Mouse (Mus musculus): ENCODE results near the gene Nt5c3. TPM values are rescaled to one million over a fixed set of nuclear protein-coding genes. Genes with fewer than 3 reads are reported as not detected.
A peak's percentile ranks its signal among the peaks of the same experiment; 100 is the strongest.

Nt5c3 gene
- total RNA-seq (2021) = 10 to 100 TPM; 41.4 to 49.5 TPM
- long read RNA-seq, experiment 1, transcript Nt5c3-201 (9 exons, 1,676 nt) = major isoform, 25 of 63 reads
- long read RNA-seq, experiment 1, transcript Nt5c3-208 (10 exons, 1,067 nt) = minor isoform, 10 of 63 reads
- long read RNA-seq, experiment 1, transcript Nt5c3-202 (10 exons, 1,519 nt) = minor isoform, 17 of 63 reads
- long read RNA-seq, experiment 1, partial matches to known transcripts = 2 of 63 reads
- long read RNA-seq, experiment 1, other reads (novel, unspliced or antisense) = 9 of 63 reads
- long read RNA-seq, experiment 2, transcript Nt5c3-208 (10 exons, 1,067 nt) = minor isoform, 6 of 42 reads
- long read RNA-seq, experiment 2, transcript Nt5c3-201 (9 exons, 1,676 nt) = major isoform, 17 of 42 reads
- long read RNA-seq, experiment 2, transcript Nt5c3-202 (10 exons, 1,519 nt) = minor isoform, 9 of 42 reads
- long read RNA-seq, experiment 2, partial matches to known transcripts = 0 of 42 reads
- long read RNA-seq, experiment 2, other reads (novel, unspliced or antisense) = 10 of 42 reads

DNA sequence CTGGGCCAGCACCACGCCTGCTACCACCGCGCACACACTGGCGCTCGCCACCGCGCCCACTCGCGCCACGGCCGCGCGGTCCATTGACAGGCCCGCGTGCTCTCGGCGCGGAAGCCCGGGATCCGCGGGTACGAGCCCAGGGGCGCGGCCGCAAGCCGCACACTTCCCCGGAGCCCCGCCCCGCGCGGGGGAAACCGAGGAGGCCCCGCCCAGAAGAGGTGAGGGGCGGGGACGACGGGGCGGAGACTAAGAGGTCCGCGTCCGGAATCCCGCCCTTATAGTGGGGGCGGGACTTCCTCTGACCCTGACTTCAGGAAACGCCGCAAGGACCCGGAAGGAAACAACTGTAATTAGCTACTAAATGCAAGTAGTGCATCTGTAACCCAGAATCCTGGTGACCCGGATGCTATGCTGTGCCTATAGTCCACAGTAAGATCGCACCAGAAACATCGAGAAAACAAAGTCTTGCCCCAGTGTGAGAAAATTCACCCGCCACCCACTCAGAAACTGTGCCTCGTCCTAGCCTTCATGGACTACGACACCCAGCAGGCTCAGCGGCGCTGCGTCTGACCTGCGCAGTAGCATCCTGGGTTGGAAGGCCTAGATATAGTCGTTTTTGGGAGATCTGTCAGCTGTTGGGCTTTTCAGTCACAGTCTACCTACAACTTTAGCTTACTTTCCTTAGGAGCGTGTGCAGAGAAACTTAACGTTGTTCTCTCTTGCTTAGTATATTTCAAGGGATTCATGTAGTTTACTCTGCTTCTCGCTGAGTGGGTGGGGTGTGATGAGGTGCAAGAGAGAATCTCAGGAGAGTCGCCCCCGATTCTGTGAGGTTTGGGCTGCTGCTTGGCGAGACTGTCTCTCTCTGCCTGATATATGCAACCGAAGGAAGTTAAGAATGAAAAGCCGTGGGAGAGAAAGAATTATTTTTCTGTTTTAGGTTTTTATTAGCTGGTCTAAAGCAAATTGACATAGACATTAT is at the start of gene Nt5c3, which contains the start of gene Vmn1r4:
Gene Nt5c3, minus strand, starts transcription at position 207 of the 982 bp plus-strand sequence.
Gene Vmn1r4, plus strand, starts transcription at position 290 of the 982 bp plus-strand sequence.
- peak; percentile 91 for DNase-seq (ENCODE audit: low spot score)

DNA sequence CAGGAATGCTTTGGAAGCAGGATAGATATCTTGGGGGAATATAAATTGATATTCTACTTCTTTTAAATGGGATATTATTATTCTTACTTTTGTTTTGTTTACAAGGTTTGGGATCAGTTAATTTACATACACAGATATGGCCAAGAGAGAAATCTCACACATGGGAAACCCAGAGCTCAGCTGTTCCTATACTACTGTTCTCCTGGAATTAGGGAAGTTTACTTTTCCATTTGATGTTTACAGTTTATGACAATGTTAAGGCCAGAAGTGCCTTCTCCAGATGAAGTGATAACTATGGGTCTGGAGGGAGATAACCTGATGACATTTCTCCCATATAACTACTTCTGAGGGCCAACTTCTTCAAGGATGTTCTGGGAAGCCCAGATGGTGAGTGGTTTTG is 46.2 kb upstream of the Nt5c3 start, which contains the start of gene Vmn1r5:
Gene Vmn1r5, plus strand, starts transcription at position 301 of the 400 bp plus-strand sequence.
- DNase-seq (ENCODE audit: low spot score) = no peak

DNA sequence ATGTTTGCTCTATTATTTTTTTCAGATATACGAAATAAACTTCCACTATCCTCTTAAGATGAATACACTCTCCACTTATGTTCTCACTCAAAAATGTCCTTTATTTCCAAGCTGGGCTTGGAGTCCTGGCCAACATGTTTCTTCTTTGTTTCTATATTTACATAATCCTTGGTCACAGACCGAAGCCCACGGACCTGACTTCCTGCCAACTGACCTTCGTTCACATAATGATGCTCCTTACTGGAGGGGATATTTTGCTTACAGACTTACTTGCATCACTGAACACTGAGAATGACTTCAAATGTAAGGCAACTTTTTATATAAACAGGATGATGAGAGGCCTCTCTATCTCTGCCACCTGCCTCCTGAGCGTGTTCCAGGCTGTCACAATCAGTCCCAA is 32.7 kb upstream of the Nt5c3 start:
- no peak for DNase-seq (ENCODE audit: low spot score)

DNA sequence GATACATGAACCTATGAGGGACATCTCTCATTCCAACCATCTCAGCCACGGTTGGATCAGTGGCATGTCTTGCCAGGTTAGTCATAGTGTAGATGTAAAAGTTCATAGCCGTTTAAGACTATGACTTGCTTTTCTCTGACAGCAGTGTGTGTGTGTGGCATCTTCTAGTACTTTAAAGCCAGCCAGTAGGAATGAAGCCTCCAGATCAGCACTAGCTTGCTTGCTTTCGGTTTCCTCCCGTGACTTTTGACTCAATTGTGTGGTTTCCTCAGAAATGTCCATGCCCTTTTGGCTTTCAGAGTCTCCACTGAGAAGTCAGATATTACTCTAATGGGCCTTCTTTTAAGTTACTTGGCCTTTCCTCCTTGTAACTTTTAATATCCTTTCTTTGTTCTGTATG is 10.6 kb upstream of the Nt5c3 start:
- DNase-seq (ENCODE audit: low spot score) = no peak

DNA sequence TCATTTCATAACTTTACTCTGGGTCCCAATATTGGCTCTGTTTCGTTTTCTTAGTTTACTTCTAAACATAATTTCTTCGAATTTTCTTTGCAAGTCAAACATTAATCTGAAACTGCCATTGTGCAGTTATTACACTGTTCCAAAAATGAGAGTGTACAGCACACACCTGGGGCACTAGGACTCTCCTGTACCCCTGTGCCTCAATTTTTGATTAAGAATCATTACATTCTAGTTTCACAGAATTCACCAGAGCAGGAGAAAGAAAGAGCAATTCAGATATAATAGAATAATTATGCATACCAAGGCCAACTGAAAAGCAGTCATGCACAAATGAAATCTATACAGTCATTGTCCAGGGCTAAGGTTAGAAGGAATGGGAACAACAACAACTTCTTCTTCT is 8.7 kb upstream of the Nt5c3 start:
- no peak for DNase-seq (ENCODE audit: low spot score)

DNA sequence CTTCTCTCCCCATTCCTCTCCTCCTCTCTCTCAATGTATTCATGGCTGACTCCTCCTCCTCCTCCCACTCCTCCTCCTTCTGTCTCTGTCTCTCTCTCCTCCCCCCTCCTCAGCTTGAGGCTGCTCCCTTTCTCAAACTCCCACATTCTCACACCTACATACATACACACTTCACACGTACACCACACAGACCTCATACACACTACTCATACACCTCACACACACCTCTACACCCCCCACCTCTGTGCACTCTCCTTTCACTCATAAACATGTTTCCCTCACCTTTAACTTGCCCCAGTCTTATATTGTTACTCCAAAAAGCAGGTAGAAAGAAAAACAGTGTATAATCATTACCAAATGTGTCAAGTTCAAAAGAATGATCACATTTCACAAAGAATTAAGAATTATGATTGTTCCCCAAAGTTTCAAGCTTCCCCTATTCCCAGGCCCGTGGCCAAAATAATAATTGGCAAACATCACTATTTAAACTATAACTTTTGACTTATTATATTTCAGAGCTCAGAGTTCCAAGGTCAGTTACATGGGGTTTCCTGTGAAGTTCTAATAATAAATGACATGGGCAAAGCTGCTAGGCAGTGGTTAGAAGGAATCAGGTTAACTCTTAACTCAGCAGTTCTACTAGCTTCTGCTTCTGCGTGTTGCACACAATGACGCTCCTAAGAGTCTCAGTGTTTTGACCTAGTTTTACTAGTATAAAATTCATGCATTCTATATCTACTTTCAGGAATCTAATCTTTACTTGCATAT is 8.1 kb upstream of the Nt5c3 start:
- no peak for DNase-seq (ENCODE audit: low spot score)

DNA sequence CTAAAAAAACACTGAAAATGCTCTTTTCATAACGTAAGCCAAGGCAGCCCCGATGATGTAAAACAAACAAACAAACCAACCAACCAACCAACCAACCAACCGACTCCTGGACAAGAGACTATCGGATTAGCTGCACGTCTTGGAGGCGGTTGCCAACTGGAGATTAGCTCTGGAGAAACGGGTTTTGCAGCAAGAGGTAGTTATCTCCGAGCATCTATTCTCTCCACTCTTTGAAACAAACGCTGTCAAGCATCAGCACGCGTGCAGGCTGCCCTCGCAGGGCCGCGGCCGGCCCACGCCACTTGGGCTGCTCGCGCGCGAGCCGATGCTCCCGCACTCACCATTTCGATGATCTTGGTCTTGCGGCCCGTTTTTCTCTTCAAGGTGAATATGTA is 404 bp downstream of the Nt5c3 start:
- peak; percentile 23 for DNase-seq (ENCODE audit: low spot score)

DNA sequence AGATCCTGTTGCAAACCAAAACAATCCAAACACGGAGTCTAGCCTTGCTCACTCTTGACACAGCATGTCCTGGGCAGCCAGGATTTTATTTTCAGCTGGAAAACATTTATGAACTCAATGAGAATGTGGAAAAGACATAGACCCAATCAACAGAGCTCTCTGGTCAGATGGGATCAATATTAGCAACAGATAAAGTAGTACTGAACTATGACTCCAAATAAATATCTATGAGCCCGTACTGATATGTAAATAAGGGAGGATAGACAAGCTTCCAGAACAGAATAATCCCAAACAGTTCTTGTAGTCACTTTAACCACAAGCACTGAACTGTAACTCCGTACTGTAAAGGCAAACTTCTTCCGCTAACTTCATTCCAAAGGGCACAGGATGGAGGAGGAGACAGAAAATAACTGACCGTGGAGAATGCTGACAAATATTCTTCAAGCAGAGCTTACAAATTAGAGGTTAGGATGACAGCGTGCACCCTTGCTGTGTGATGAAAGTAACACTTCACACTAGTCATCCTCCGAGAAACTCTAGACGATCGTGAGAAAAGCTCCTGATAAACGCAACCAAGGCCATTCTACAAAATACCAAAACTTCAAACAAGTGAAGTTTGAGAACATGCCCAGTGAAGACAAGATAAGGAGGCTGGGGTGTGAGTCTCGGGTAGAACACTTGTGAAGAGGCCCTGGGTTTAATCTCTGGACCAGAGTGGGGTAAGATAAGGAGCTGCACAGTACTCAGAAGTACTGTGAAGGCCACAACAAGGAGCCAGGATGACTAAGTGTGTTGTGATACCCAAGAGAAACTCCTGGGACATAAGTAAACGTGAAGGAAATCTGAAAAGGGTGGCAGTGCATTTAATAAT is 3.3 kb downstream of the Nt5c3 start:
- DNase-seq (ENCODE audit: low spot score) = no peak

DNA sequence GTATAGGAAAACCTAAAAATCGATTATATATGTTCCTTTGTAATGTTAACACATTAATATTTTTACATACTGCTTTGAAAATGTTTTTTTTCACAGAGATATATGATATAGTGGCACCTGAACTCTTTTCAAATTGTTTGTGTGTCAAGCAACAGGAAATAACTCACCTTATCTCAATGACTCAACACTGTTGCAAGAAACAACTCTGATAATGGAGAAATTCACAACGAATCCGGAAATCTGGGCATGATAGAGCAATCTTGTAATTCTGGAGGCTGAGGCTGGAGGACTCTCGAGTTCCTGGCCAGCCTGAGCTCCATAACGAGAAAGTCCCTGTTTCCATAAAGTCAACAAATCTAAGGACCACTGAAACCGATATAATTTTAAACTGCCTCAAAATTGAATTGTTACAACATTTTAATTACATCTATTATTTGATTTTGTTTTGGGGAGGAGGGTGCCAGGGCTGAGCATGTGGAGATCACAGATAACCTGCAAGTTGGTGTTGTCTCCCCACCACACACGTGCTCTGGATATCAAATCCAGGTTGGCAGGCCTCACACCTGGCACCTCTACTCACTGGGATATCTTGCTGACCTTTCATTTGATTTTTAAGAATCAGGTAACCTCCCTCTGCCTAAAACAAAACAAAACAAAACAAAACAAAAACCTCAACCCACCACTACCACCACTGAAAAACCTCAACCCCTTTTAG is 4.2 kb downstream of the Nt5c3 start:
- DNase-seq (ENCODE audit: low spot score) = no peak

DNA sequence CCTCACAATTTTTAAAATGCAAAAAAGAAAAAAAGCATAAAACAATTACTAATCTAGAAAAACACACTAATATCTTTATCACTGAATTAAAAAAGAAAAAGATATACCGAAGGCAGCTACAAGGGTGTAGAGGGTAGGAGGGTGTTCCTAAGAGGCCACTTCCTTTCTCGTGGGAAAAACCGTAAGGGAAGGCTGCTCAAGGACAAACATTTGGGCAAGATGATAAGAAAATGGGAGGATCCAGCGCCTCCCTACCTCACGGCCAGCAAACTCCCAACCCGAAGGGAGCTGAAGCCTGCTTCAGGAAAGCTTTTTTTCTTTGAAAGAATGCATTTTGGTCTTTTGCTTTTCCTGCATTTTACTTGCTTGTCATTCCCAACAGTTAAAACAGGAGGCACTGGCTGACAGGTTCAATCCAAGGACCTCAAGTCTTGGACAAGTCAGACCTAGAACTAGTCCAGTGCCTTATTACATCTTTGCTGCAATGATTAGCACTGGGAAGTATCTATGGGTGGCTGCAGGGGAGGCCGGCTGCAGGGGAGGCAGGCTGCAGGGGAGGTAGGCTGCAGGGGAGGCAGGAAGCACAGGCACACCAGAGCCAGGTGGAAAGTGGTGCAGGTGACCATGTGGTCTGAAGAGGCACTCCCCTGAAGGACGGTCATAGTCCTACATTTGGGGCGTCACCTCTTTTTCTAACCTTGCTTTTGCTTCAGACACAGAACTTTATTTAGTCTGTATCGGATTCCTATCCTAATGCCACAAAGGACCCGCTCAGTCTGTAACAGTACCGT is 6.0 kb downstream of the Nt5c3 start:
- no peak for DNase-seq (ENCODE audit: low spot score)

DNA sequence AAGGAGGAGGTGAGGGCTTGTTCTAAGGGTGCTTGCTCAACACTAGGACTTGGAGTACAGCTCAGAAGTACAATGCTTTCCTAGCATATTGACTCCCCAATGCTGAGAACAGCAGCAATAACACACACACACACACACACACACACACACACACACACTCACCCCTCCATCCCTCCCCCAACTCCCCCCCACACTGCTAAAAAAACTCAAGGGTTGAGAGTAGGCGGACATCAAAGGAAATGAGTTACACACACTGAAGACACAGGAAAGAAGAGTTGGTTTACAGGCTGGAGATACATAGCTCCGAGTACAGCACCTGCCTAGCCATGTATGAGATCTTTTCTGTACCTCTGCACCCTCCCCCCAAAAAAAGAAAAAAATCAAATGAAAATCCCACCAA is 7.5 kb downstream of the Nt5c3 start:
- DNase-seq (ENCODE audit: low spot score) = no peak

DNA sequence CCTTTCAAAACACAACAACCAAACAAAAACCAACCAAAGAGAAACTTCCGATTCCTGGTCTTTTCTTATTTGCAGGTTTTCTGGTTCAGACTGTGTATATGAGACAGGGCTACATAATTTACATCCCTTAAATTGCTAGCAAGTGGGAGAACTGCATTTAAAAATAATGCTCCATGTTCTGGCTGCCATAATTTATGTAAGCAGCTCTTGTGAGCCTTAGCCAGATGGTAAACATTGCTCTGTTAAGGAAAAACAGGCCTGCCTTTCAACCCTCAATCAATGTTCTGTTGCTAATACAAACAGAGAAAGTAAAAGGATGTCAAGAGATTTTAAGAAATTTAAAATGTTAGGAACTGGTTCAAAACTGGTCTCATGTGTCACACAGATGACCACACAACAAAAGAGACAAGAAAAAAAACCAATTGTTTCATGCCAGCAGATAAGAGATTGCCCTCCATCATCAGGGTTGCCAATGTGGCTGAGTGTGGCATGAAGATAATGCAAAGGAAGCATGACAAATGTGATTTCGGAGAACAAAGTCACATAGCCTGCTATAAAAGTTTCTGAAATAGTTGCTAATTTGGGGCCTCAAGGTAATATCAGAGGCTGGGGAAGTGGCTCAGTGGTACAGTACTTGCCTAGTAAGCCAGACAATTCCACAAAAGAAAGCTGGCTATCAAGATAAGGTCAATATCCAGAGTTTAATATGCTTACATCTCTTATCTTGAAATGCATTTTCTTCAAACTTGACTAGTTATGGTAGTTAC is 10.5 kb downstream of the Nt5c3 start:
- DNase-seq (ENCODE audit: low spot score) = no peak

DNA sequence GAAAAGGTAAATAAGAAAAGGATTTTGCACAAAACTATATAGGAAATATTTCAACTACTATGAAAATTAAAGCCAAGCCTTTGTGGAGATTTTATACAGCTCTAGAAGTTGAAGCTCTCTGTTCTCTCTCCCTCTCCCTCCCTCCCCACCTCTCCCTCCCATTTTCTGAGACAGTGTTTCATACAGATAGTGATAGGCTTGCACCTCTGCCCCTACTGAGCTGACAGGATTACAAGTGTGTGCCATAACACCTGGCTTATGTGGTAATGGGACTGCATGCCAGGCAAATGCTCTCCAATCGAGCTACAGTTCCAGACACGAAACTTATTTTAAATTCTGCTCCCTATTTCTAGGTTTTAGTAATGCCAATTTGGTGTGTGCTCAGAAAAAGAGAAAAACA is 12.8 kb downstream of the Nt5c3 start:
- DNase-seq (ENCODE audit: low spot score) = no peak

DNA sequence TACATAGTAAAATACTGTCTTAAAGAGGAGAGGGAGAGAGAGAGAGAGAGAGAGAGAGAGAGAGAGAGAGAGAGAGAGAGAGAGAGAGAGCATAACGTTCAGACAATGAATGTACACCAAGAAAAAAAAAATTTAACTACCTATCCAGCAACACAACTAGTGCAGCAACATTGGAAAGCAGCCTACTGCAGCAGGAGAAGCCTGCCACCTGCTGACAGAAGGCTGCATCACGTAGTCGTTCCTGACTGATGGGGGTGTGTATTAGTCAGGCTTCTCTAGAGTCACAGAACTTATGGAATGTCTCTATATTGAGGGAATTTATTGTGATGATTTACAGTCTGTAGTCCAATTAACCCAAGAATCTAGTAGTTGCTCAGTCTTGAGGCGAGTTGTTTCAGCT is 14.8 kb downstream of the Nt5c3 start:
- peak; percentile 68 for DNase-seq (ENCODE audit: low spot score)

DNA sequence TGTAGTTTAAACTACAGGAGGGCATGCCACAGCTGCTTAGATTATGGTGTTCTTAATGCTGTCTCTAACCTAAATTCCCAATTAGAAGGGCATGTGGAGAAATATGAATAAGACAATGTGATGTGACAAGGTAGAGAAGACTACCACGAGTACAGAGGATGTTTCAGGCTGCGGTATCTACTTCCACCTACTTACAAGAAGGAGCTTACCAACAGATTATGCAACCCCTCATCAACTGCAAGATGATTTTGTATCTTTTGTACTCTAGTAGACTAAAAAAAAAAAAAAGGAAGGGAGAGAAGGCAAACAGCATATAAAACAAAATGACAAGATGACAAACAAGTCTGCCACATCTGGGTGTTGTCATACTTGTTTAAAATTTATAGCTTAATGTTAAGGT is 15.3 kb downstream of the Nt5c3 start:
- DNase-seq (ENCODE audit: low spot score) = no peak

DNA sequence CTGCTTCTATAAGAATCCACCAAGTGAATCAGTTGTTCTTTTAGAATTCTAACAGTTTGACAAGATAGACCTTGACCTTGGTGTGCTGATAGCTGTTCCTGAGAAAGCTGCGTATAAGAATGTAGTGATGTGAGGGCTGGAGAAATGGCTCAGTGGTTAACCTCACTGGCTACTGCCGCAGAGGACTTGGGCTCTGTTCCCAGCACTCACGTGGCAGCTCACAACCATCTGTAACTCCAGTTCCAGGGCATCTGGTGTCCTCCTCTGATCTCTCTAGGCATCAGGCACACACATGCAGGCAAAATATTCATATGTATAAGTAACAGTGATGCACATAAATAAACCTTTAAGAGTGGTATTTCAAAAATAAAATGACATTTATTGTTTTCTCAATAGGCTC is 15.8 kb downstream of the Nt5c3 start:
- DNase-seq (ENCODE audit: low spot score) = no peak

DNA sequence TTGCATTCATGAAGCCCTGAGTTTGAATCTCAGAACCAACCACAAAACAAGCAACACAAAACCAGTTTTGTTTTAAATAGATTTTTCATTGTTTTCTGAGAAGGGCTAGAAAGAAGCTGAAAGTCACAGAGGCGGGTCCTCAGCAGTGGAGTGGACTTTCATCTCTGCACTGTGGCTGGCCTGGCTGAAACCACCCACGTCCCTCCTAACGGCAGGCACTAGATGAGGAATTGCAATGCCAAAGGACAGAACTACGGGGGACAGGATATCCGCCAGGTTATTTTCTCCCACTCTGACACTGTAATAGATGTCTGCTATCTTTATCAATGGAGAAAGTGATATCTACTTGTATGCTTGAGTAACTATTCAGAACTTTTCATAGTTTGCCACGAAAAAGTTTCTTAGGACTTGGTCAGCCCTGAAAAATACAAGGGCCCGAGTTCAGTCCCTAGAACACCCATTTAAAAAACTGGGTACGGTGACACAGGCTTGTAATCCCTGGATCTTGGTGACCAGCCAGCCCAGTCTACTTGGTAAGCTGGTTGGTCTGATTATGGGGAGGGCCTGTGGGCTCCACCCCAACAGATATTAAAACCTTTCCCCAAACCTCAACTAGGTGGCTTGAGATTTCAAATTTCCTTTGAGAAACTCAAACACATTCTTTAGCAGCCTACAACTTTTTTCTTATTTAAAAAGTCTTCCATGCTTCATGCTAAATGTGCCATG is 17.4 kb downstream of the Nt5c3 start:
- no peak for DNase-seq (ENCODE audit: low spot score)

Data from gastrocnemius, adult 18-20 months (tissue).